Mouse (Mus musculus) layer of hippocampus, adult 8-10 months (tissue): ENCODE results near the gene Unc5a. TPM values are rescaled to one million over a fixed set of nuclear protein-coding genes. Genes with fewer than 3 reads are reported as not detected.

Experiments used
- total RNA-seq, 4 experiments: library from RNA; stranded (reverse); gene quantifications; 2 replicates each; pipeline ENCODE4 v1.2.4; 2022

Unc5a gene
- total RNA-seq, 4 experiments from 2014 or later, result 127 to 154 (median 141) TPM

Other genes with a start within 250 kb of the Unc5a start
- under 1 TPM; 0.27 to 0.54 (median 0.37) TPM for gene Cdhr2, start 247.9 kb upstream of the Unc5a start, total RNA-seq
- gene Gprin1, start 199.5 kb upstream of the Unc5a start, total RNA-seq, result 100 to 1,000 TPM; 123 to 141 (median 132) TPM
- 100 to 1,000 TPM; 652 to 713 (median 673) TPM for gene Sncb, start 182.8 kb upstream of the Unc5a start, total RNA-seq
- gene Eif4e1b, start 165.4 kb upstream of the Unc5a start, total RNA-seq, result under 1 TPM in 1 of 4 experiments, not detected in 3; 0.35 TPM
- 10 to 100 TPM; 79.3 to 92.1 (median 82.9) TPM for gene Tspan17, start 160.0 kb upstream of the Unc5a start, total RNA-seq
- gene Hk3, start 72.0 kb downstream of the Unc5a start, total RNA-seq, result 1 to 10 TPM; 1.4 to 4.3 (median 2.5) TPM
- gene Uimc1, start 150.9 kb downstream of the Unc5a start, total RNA-seq, result 10 to 100 TPM; 22.3 to 28.3 (median 25.1) TPM
- 10 to 100 TPM; 44.4 to 53.3 (median 51.5) TPM for gene Zfp346, start 155.9 kb downstream of the Unc5a start, total RNA-seq
- gene Gm17617, start 184.1 kb downstream of the Unc5a start, total RNA-seq, result not detected
- 1 to 10 TPM in 1 of 4 experiments, under 1 TPM in 3; 0.37 to 1.2 (median 0.59) TPM for gene Fgfr4, start 203.2 kb downstream of the Unc5a start, total RNA-seq